Mouse (Mus musculus): ENCODE data around the gene Hhipl2.
A peak's percentile ranks its signal among the peaks of the same experiment; 100 is the strongest.
"Not testable (repeated sequence)": the region's sequence is repeated elsewhere in the genome, so short reads cannot be mapped to it uniquely, and the experiment has no call there.

The Hhipl2 gene

GRCm38 (mm10) chr1:183417873-183418272, at the start of gene Hhipl2:
Hhipl2 (plus strand) TSS chr1:183418215.
- DNase-seq (ENCODE audit: low read depth, low spot score) = no peak

- peak; percentile 27 for DNase-seq (ENCODE audit: low read depth, low spot score)
Observed at GRCm38 (mm10) chr1:183368601-183369400, 49.2 kb upstream of the Hhipl2 start.

DNA sequence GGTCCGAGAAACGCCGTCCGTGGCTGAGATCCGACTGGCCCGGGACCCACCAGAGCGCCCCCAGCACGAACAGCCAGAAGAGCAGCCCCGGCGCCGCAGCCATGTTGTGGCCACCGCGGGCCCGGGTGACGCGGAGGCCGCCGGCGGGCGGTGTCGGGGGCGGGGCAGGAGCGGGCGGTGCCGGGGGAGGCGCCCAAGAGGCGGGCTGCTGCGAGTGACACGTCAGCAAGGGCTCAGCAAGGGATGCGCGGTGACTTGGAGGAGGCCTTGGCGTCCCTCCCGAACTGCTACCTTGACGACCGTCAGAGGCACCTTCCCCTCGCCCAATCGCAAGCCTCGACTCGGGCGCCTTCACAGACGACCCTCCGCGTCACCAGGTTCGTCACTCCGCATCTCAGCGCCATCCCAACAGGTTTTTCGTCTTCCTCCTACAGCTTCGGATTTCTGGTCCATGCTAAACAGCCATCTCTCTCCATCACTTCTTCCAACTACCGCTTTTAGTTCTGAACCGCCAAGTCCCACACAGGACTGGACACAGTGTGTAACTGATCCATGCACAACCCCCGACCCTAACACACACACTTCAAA, 48.5 kb upstream of the Hhipl2 start, which contains the start of gene Mia3:
Gene Mia3, minus strand, starts transcription at position 127 of the 588 bp plus-strand sequence.
- DNase-seq (ENCODE audit: low read depth, low spot score) = peak; percentile 93

- peak; percentile 50 for DNase-seq (ENCODE audit: low read depth, low spot score)
Observed at GRCm38 (mm10) chr1:183374728-183375127, 43.3 kb upstream of the Hhipl2 start.

- DNase-seq (ENCODE audit: low read depth, low spot score) = no peak
Observed at GRCm38 (mm10) chr1:183377045-183377444, 41.0 kb upstream of the Hhipl2 start.

DNA sequence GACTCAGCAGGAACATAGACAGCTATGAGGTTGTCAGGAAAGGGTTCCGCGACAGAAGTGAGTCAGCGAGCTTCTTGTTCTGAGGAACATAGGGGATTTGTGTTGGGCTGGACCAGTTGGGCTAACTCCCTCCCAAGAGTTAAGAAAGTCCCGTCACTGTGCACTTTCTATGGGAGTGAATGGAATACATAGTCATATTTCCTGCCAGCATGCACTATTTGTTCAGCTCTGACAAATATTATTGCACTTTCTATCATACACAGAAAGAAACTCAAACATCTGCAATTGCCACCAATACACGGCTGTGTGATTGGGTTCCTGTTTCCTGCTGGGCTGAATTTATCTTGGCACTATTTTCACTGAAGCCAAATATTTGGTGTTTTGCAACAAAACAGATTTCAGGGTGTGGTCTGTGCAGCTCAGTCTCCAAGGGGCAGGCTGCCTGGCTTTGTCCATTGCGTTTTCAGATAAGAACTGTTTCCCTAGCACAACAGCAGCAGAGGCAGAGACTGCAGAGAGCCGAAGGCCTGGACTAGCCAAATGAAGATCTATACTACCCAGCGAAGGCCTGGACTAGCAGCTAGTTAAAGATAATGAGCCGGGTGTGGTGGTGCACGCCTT, 39.6 kb upstream of the Hhipl2 start:
- no peak for DNase-seq (ENCODE audit: low read depth, low spot score)

DNA sequence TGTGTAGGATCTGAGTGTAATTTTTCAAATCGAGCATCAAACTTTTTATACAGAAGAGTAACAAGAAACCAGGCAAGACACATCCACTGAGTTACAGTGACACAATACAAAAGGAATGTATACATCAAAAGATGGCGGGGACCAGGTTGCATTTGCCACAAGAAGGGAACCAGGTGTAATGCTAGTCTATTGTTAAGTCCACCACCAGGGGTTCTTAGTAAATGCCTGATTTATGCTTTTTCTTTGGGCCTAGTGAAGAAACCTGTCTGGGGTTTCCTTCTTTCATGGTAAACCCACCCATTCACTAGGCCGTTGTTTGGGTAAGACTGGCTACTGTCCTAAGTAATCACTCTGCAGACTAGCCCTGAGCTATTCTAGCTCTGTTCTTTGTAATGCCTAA, 38.6 kb upstream of the Hhipl2 start:
- DNase-seq (ENCODE audit: low read depth, low spot score) = peak; percentile 82

- no peak for DNase-seq (ENCODE audit: low read depth, low spot score)
Observed at GRCm38 (mm10) chr1:183381816-183382215, 36.2 kb upstream of the Hhipl2 start.

GRCm38 (mm10) chr1:183382621-183383020, 35.4 kb upstream of the Hhipl2 start:
- DNase-seq (ENCODE audit: low read depth, low spot score) = no peak

GRCm38 (mm10) chr1:183387421-183387820, 30.6 kb upstream of the Hhipl2 start:
- not testable (repeated sequence) for DNase-seq (ENCODE audit: low read depth, low spot score)

- DNase-seq (ENCODE audit: low read depth, low spot score) = peak; percentile 99
Observed at GRCm38 (mm10) chr1:183388426-183389406, 29.3 kb upstream of the Hhipl2 start, which contains the start of gene Taf1a. Taf1a (plus strand) TSS chr1:183388981.

DNA sequence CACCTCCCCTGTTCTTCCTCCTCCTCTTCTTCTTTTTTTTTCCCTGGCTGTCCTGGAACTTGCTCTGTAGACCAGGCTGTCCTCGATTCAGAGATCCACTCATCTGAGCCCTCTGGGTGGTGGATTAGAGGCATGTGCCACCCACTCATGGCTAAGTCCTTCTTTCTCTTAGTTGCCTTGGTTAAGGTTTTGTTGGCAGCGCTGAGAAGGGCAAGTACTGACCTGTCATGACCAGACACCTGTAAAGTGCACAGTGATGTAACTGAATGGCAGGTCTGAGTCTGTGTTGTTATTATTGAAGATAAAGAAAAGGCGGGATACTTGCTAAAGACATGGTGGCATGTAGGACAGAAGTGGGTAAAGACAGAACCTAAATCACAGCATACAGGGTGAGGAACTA, 14.6 kb upstream of the Hhipl2 start:
- DNase-seq (ENCODE audit: low read depth, low spot score) = no peak

GRCm38 (mm10) chr1:183414081-183414727, 3.8 kb upstream of the Hhipl2 start:
- no peak for DNase-seq (ENCODE audit: low read depth, low spot score)

- DNase-seq (ENCODE audit: low read depth, low spot score) = no peak
Observed at GRCm38 (mm10) chr1:183419741-183420140, 1.7 kb downstream of the Hhipl2 start.

DNA sequence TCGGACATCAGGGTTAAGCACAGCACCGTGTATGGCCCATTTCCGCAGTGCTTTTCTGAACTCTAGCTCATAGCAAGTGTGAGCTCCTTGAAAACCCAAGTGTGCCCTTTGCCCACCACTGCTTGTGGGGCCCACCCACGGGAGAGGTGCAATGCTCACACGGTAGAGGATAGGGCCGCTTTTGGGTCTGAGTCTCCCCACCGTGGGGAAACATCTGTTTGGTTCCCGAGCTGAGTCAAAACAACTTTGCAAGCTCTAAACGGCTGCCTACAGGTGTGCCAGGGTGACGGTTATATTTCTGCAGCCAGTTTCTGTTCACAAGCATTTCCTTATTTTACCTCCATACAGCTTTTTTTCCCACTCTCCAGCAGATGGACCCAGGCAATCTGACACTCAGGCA, 2.3 kb downstream of the Hhipl2 start:
- DNase-seq (ENCODE audit: low read depth, low spot score) = no peak

DNA sequence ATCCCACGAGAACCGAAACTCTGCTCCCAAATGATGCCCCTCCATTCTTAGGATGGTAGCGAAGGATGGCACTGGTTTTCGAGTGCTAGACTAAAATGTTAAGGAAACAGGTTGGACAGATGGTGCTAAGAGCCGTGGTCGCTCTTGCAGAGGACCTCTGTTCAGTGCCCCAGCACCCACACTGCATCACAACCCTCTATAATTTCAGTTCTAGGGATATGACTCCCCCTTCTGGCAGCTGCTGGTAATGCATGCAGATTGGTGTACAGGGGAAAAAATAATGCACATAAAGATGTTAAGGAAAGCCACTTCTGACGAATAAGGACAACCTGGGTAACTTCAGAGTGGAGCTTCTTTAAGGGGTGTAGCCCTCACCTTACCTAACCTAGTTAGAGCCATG, 6.1 kb downstream of the Hhipl2 start:
- DNase-seq (ENCODE audit: low read depth, low spot score) = peak; percentile 58

DNA sequence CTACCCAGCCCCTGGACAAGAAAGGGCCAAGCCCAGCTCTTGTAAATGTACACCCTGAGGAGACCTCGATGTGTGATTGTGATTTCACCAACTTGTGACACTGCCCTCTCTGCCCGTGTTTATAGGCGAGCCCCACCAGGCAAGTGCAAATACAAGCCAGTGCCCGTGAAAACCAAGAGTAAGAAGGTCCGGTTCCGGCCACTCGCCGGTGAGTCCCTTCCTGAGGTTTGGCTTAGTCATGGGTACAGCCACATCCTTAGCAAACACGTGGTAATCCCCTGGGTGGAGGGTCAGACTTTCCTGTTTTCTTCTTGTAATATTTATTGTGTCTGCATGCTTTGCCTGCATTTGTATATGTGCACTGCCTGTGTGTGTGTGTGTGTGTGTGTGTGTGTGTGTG, 16.9 kb downstream of the Hhipl2 start:
- DNase-seq (ENCODE audit: low read depth, low spot score) = no peak

GRCm38 (mm10) chr1:183439036-183439435, 21.0 kb downstream of the Hhipl2 start:
- DNase-seq (ENCODE audit: low read depth, low spot score) = peak; percentile 77

- DNase-seq (ENCODE audit: low read depth, low spot score) = peak; percentile 87
Observed at GRCm38 (mm10) chr1:183442015-183442774, 24.2 kb downstream of the Hhipl2 start.

- DNase-seq (ENCODE audit: low read depth, low spot score) = no peak
Observed at GRCm38 (mm10) chr1:183453066-183453465, 35.1 kb downstream of the Hhipl2 start.
